Mouse (Mus musculus) hindbrain, embryonic 12.5 days (tissue): ENCODE data around the gene Olfr578. TPM values are rescaled to one million over a fixed set of nuclear protein-coding genes. Genes with fewer than 3 reads are reported as not detected.

Experiments used
- polyA plus RNA-seq: library from polyadenylated mRNA; unstranded; fragments of >200 nt; fragmentation: Nextera tagmentation; extraction: Ambion mirVana; gene quantifications from 2 replicates; pipeline ENCODE4 v1.2.1, GENCODE M21; 2016

The Olfr578 gene
- polyA plus RNA-seq, 1 experiment from 2014 or later, result not detected

Other genes with a start within 250 kb of the Olfr578 start
- not detected in 2 replicates for gene Olfr560, start 230.0 kb downstream of the Olfr578 start, polyA plus RNA-seq
- gene Olfr78, start 229.9 kb downstream of the Olfr578 start, polyA plus RNA-seq, result 0.10 and 0.13 TPM in 2 replicates
- gene Olfr561, start 218.1 kb downstream of the Olfr578 start, polyA plus RNA-seq, result not detected in 2 replicates
- not detected in 2 replicates for gene Olfr564, start 185.8 kb downstream of the Olfr578 start, polyA plus RNA-seq
- not detected in 2 replicates for gene Olfr566, start 130.6 kb downstream of the Olfr578 start, polyA plus RNA-seq
- not detected in 2 replicates for gene Olfr568, start 112.2 kb downstream of the Olfr578 start, polyA plus RNA-seq
- not detected in 2 replicates for gene Olfr569, start 98.4 kb downstream of the Olfr578 start, polyA plus RNA-seq
- not detected in 2 replicates for gene Olfr570, start 94.7 kb downstream of the Olfr578 start, polyA plus RNA-seq
- gene Olfr571, start 71.8 kb downstream of the Olfr578 start, polyA plus RNA-seq, result not detected in 2 replicates
- not detected in 2 replicates for gene Olfr572, start 64.9 kb downstream of the Olfr578 start, polyA plus RNA-seq
- not detected in 2 replicates for gene Olfr573-ps1, start 46.7 kb downstream of the Olfr578 start, polyA plus RNA-seq
- not detected in 2 replicates for gene Olfr574, start 40.9 kb downstream of the Olfr578 start, polyA plus RNA-seq
- not detected in 2 replicates for gene Olfr575, start 30.5 kb downstream of the Olfr578 start, polyA plus RNA-seq
- gene Olfr576, start 26.7 kb downstream of the Olfr578 start, polyA plus RNA-seq, result not detected in 2 replicates
- not detected in 2 replicates for gene Olfr577, start 13.4 kb downstream of the Olfr578 start, polyA plus RNA-seq
- gene Olfr582, start 48.7 kb upstream of the Olfr578 start, polyA plus RNA-seq, result not detected in 2 replicates
- gene Olfr583, start 62.0 kb upstream of the Olfr578 start, polyA plus RNA-seq, result not detected in 2 replicates
- gene Olfr584, start 92.6 kb upstream of the Olfr578 start, polyA plus RNA-seq, result not detected in 2 replicates
- not detected in 2 replicates for gene Olfr585, start 108.4 kb upstream of the Olfr578 start, polyA plus RNA-seq
- gene Olfr586, start 136.3 kb upstream of the Olfr578 start, polyA plus RNA-seq, result not detected in 2 replicates
- gene Olfr588-ps1, start 151.6 kb upstream of the Olfr578 start, polyA plus RNA-seq, result not detected in 2 replicates
- not detected in 2 replicates for gene Olfr589, start 167.0 kb upstream of the Olfr578 start, polyA plus RNA-seq
- not detected in 2 replicates for gene Olfr591, start 189.0 kb upstream of the Olfr578 start, polyA plus RNA-seq
- not detected in 2 replicates for gene Olfr592, start 195.5 kb upstream of the Olfr578 start, polyA plus RNA-seq
- gene Olfr593, start 222.5 kb upstream of the Olfr578 start, polyA plus RNA-seq, result not detected in 2 replicates
- not detected in 2 replicates for gene Olfr594, start 227.7 kb upstream of the Olfr578 start, polyA plus RNA-seq